Mouse (Mus musculus) heart, adult 2 months (tissue): ENCODE measurements around the gene Spata32. TPM values are rescaled to one million over a fixed set of nuclear protein-coding genes. Genes with fewer than 3 reads are reported as not detected.

Experiments
- DNase-seq, 2 experiments: peaks; one replicate each; pipeline ENCODE4 v3.0.0; 2021
- H3K27ac ChIP-seq: fragments of 200-600 bp; 2 replicates; pipeline ENCODE4 v1.8.1; 2022
- H3K27me3 ChIP-seq: fragments of 200-500 bp; 2 replicates; pipeline ENCODE4 v1.6.1; 2012; ENCODE audit warnings: mild to moderate bottlenecking, low read length, inconsistent platforms, mixed read lengths; ENCODE audit not compliant: control insufficient read depth, insufficient read depth
- H3K36me3 ChIP-seq: fragments of 200-500 bp; 2 replicates; pipeline ENCODE4 v1.6.1; 2012; ENCODE audit warnings: low read length, inconsistent platforms; ENCODE audit not compliant: control insufficient read depth, insufficient read depth
- H3K4me1 ChIP-seq: fragments of 200-500 bp; 2 replicates; pipeline ENCODE4 v1.6.1; 2011; ENCODE audit warnings: low read length; ENCODE audit not compliant: control insufficient read depth, insufficient read depth
- H3K4me3 ChIP-seq: fragments of 200-600 bp; 2 replicates; pipeline ENCODE4 v1.8.1; 2022
- H3K79me2 ChIP-seq: fragments of 200-500 bp; replicated peaks from 2 replicates; pipeline ENCODE4 v1.6.1; 2012; ENCODE audit warnings: mild to moderate bottlenecking, inconsistent platforms, low read length, moderate library complexity, mixed read lengths; ENCODE audit not compliant: control insufficient read depth, insufficient read depth
- H3K9ac ChIP-seq: fragments of 200-500 bp; 2 replicates; pipeline ENCODE4 v1.6.1; 2012; ENCODE audit warnings: low read depth, mild to moderate bottlenecking, control low read depth, inconsistent platforms, low read length, mixed read lengths
- CTCF ChIP-seq: fragments of 200-600 bp; IDR thresholded peaks from 2 replicates; pipeline ENCODE4 v1.8.1; 2022; ENCODE audit warnings: antibody characterized with exemption, mild to moderate bottlenecking, moderate library complexity
- EP300 ChIP-seq: fragments of 200-500 bp; IDR thresholded peaks from 2 replicates; pipeline ENCODE4 v1.6.1; 2011; ENCODE audit warnings: low read depth, low read length, control low read depth; ENCODE audit not compliant: insufficient read depth
- POLR2A ChIP-seq: fragments of 200-500 bp; IDR thresholded peaks from 2 replicates; pipeline ENCODE4 v1.6.1; 2011; ENCODE audit warnings: mild to moderate bottlenecking, low read depth, low read length, control low read depth; ENCODE audit not compliant: insufficient read depth
- WGBS: fragments of 180-500 bp; shearing (Covaris S2); methylation state at CpG from one replicate; pipeline ENCODE4 v1.1.7; 2018; 5-methylcytosine and 5-hydroxymethylcytosine counted together
- intact Hi-C: fragments of 180-260 bp; cut with DNase I; formaldehyde crosslinking; loops from one replicate; pipeline ENCODE4 v1.15.1; 2025
- polyA plus RNA-seq: library from polyadenylated mRNA; depleted of rRNA; stranded (reverse); fragments of >200 nt; gene quantifications from 2 replicates; pipeline ENCODE4 v1.2.3, GENCODE M21; 2012
- total RNA-seq, 2 experiments: library from RNA; stranded (reverse); gene quantifications; 2 replicates each; pipeline ENCODE4 v1.2.3; 2021

Spata32 gene
- total and polyA plus RNA-seq, 3 experiments: not detected

GRCm38 (mm10) chr11:103237757-103238156 lies 19.5 kb upstream of the Spata32 start:
- no peak overlapping the region for H3K9ac ChIP-seq

GRCm38 (mm10) chr11:103236903-103237302 lies 18.7 kb upstream of the Spata32 start:
- no peaks in the 10 kb centered on the region for H3K27me3 ChIP-seq
- no peaks in the 10 kb centered on the region for H3K36me3 ChIP-seq
- DNase-seq: peak in 1 of 2 experiments; percentile 30
- no peaks in the 10 kb centered on the region for H3K79me2 ChIP-seq
- H3K9ac ChIP-seq: no peak overlapping the region
- no peak for TF ChIP-seq POLR2A
- TF ChIP-seq EP300: no peak
- no peak for TF ChIP-seq CTCF
- peaks cover 2% of the 10 kb centered on the region; the same call in 1 of the 2 replicates for H3K4me1 ChIP-seq
- WGBS: 65% methylated on average over 10 of the region's 10 CpGs
- no peak overlapping the region for H3K4me3 ChIP-seq
- intact Hi-C loops: no loop called here
- no peak overlapping the region for H3K27ac ChIP-seq

More at GRCm38 (mm10) chr11:103237757-103238156, 19.5 kb upstream of the Spata32 start:
- TF ChIP-seq CTCF (peak; percentile 43), EP300 (no peak)
- H3K4me1 ChIP-seq: peaks cover 2% of the 10 kb centered on the region; the same call in 1 of the 2 replicates
- 85% methylated on average over 9 of the region's 9 CpGs for WGBS
- intact Hi-C loops: no loop called here
- H3K36me3 ChIP-seq: no peaks in the 10 kb centered on the region
- no peaks in the 10 kb centered on the region for H3K27me3 ChIP-seq
- DNase-seq: no peak
- H3K4me3 ChIP-seq: no peak overlapping the region
- no peaks in the 10 kb centered on the region for H3K79me2 ChIP-seq
- no peak overlapping the region for H3K27ac ChIP-seq

GRCm38 (mm10) chr11:103236431-103236830 lies 18.2 kb upstream of the Spata32 start:
- no peak overlapping the region for H3K27ac ChIP-seq
- no peak for DNase-seq
- 81% methylated on average over 6 of the region's 6 CpGs for WGBS

DNA sequence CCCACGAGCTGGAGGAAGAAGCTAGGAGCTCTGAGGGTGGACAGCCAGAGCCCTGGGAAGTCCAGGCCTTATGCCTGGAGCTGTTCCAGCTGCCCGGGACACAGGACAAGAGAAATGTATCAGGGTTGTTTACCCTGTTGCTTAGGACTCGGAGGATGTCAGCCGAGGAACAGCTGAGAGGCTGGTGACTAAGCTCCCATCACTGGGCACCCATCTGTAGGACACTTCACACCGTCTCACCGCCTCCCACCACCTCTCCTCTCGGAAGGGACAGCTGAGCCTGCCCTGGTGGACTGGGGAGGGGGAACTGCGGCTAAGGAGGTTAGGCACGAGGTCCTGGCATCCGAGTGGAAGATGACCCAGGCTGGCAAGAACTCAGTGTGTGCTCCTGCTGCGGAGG lies 17.5 kb upstream of the Spata32 start:
- Histone ChIP-seq H3K27ac (no peak overlapping the region), H3K79me2 (no peaks in the 10 kb centered on the region), H3K9ac (no peak overlapping the region), H3K36me3 (no peaks in the 10 kb centered on the region), H3K4me3 (no peak overlapping the region), H3K27me3 (no peaks in the 10 kb centered on the region), H3K4me1 (peaks cover 2% of the 10 kb centered on the region; the same call in 1 of the 2 replicates)
- DNase-seq: peak in 1 of 2 experiments; percentile 53
- intact Hi-C loops: no loop called here
- no peak for TF ChIP-seq POLR2A
- no peak for TF ChIP-seq EP300
- TF ChIP-seq CTCF: no peak
- 54% methylated on average over 11 of the region's 11 CpGs for WGBS

More at GRCm38 (mm10) chr11:103236431-103236830, 18.2 kb upstream of the Spata32 start:
- no peaks in the 10 kb centered on the region for H3K27me3 ChIP-seq
- H3K9ac ChIP-seq: no peak overlapping the region
- H3K4me1 ChIP-seq: peaks cover 2% of the 10 kb centered on the region; the same call in 1 of the 2 replicates
- H3K4me3 ChIP-seq: no peak overlapping the region
- no peaks in the 10 kb centered on the region for H3K79me2 ChIP-seq
- no peak for TF ChIP-seq POLR2A
- TF ChIP-seq CTCF: no peak
- TF ChIP-seq EP300: no peak
- H3K36me3 ChIP-seq: no peaks in the 10 kb centered on the region
- intact Hi-C loops: no loop called here

GRCm38 (mm10) chr11:103234447-103234846 lies 16.2 kb upstream of the Spata32 start:
- Histone ChIP-seq H3K27ac (no peak overlapping the region), H3K4me1 (peaks cover 2% of the 10 kb centered on the region; the same call in 1 of the 2 replicates), H3K36me3 (no peaks in the 10 kb centered on the region), H3K9ac (no peak overlapping the region), H3K79me2 (no peaks in the 10 kb centered on the region), H3K4me3 (no peak overlapping the region), H3K27me3 (no peaks in the 10 kb centered on the region)
- no peak for TF ChIP-seq POLR2A
- TF ChIP-seq CTCF: no peak
- TF ChIP-seq EP300: no peak
- intact Hi-C loops: no loop called here
- WGBS: 53% methylated on average over 1 of the region's 1 CpGs
- DNase-seq: no peak

GRCm38 (mm10) chr11:103232966-103233365 lies 14.7 kb upstream of the Spata32 start:
- Histone ChIP-seq H3K4me3 (no peak overlapping the region), H3K4me1 (peaks cover 2% of the 10 kb centered on the region; the same call in 1 of the 2 replicates), H3K27ac (no peak overlapping the region), H3K79me2 (no peaks in the 10 kb centered on the region), H3K27me3 (no peaks in the 10 kb centered on the region), H3K9ac (no peak overlapping the region), H3K36me3 (no peaks in the 10 kb centered on the region)
- intact Hi-C loops: loop anchor here (1.0 to 2.0 kb wide), 3 partner anchors 39 to 92 kb away; no protein-coding TSS in a partner anchor
- WGBS: 27% methylated on average over 7 of the region's 7 CpGs
- peak; percentile 86 to 89 for DNase-seq
- TF ChIP-seq CTCF (peak; percentile 97), POLR2A (no peak), EP300 (peak; percentile 56; the same call in 1 of the 2 replicates)
